Mouse (Mus musculus): ENCODE results near the gene Dpysl4. TPM values are rescaled to one million over a fixed set of nuclear protein-coding genes. Genes with fewer than 3 reads are reported as not detected.

Gene Dpysl4
- polyA plus RNA-seq, 1 experiment from 2014 or later: 11.6 TPM

GRCm38 (mm10) chr7:139093781-139094180, 8.0 kb downstream of the Dpysl4 start:
- Histone ChIP-seq H3K27ac (ENCODE audit: low read length) (no peak overlapping the region), H3K36me3 (ENCODE audit: control insufficient read depth, insufficient read depth, low read length) (no peaks in the 10 kb centered on the region), H3K4me1 (ENCODE audit: control insufficient read depth, insufficient read depth, low read length) (no peaks in the 10 kb centered on the region), H3K27me3 (replicated peaks; ENCODE audit: control insufficient read depth, insufficient read depth, low read length) (no peaks in the 10 kb centered on the region), H3K9ac (ENCODE audit: low read depth, low read length) (no peak overlapping the region), H3K4me2 (ENCODE audit: low read depth, low read length) (no peak overlapping the region), H3K9me3 (ENCODE audit: control insufficient read depth, low read length) (no peaks in the 10 kb centered on the region), H3K4me3 (ENCODE audit: low read length) (no peak overlapping the region)
- no peak for ATAC-seq
- 73% methylated on average over 7 of the region's 7 CpGs for WGBS

GRCm38 (mm10) chr7:139094761-139095160, 9.0 kb downstream of the Dpysl4 start:
- Histone ChIP-seq H3K9me3 (ENCODE audit: control insufficient read depth, low read length) (no peaks in the 10 kb centered on the region), H3K4me1 (ENCODE audit: control insufficient read depth, insufficient read depth, low read length) (no peaks in the 10 kb centered on the region), H3K36me3 (ENCODE audit: control insufficient read depth, insufficient read depth, low read length) (no peaks in the 10 kb centered on the region), H3K4me3 (ENCODE audit: low read length) (no peak overlapping the region), H3K9ac (ENCODE audit: low read depth, low read length) (no peak overlapping the region), H3K27ac (ENCODE audit: low read length) (no peak overlapping the region), H3K27me3 (replicated peaks; ENCODE audit: control insufficient read depth, insufficient read depth, low read length) (no peaks in the 10 kb centered on the region), H3K4me2 (ENCODE audit: low read depth, low read length) (no peak overlapping the region)
- 85% methylated on average over 6 of the region's 6 CpGs for WGBS
- no peak for ATAC-seq

GRCm38 (mm10) chr7:139095282-139095681, 9.5 kb downstream of the Dpysl4 start:
- 82% methylated on average over 7 of the region's 7 CpGs for WGBS
- ATAC-seq: no peak
- H3K4me1 ChIP-seq (ENCODE audit: control insufficient read depth, insufficient read depth, low read length): no peaks in the 10 kb centered on the region

GRCm38 (mm10) chr7:139096399-139096798, 10.6 kb downstream of the Dpysl4 start:
- ATAC-seq: no peak
- H3K9ac ChIP-seq (ENCODE audit: low read depth, low read length): no peak overlapping the region
- no peaks in the 10 kb centered on the region for H3K27me3 ChIP-seq (replicated peaks; ENCODE audit: control insufficient read depth, insufficient read depth, low read length)
- H3K9me3 ChIP-seq (ENCODE audit: control insufficient read depth, low read length): no peaks in the 10 kb centered on the region
- no peaks in the 10 kb centered on the region for H3K4me1 ChIP-seq (ENCODE audit: control insufficient read depth, insufficient read depth, low read length)
- H3K4me2 ChIP-seq (ENCODE audit: low read depth, low read length): no peak overlapping the region
- 83% methylated on average over 6 of the region's 6 CpGs for WGBS
- H3K27ac ChIP-seq (ENCODE audit: low read length): no peak overlapping the region
- no peaks in the 10 kb centered on the region for H3K36me3 ChIP-seq (ENCODE audit: control insufficient read depth, insufficient read depth, low read length)
- H3K4me3 ChIP-seq (ENCODE audit: low read length): no peak overlapping the region

More at GRCm38 (mm10) chr7:139095282-139095681, 9.5 kb downstream of the Dpysl4 start:
- Histone ChIP-seq H3K4me2 (ENCODE audit: low read depth, low read length) (no peak overlapping the region), H3K27me3 (replicated peaks; ENCODE audit: control insufficient read depth, insufficient read depth, low read length) (no peaks in the 10 kb centered on the region), H3K9ac (ENCODE audit: low read depth, low read length) (no peak overlapping the region), H3K4me3 (ENCODE audit: low read length) (no peak overlapping the region), H3K36me3 (ENCODE audit: control insufficient read depth, insufficient read depth, low read length) (no peaks in the 10 kb centered on the region), H3K9me3 (ENCODE audit: control insufficient read depth, low read length) (no peaks in the 10 kb centered on the region), H3K27ac (ENCODE audit: low read length) (no peak overlapping the region)

GRCm38 (mm10) chr7:139100531-139101095, 14.8 kb downstream of the Dpysl4 start:
- no peaks in the 10 kb centered on the region for H3K9me3 ChIP-seq (ENCODE audit: control insufficient read depth, low read length)
- H3K27me3 ChIP-seq (replicated peaks; ENCODE audit: control insufficient read depth, insufficient read depth, low read length): no peaks in the 10 kb centered on the region
- no peak overlapping the region for H3K27ac ChIP-seq (ENCODE audit: low read length)
- no peaks in the 10 kb centered on the region for H3K4me1 ChIP-seq (ENCODE audit: control insufficient read depth, insufficient read depth, low read length)
- 70% methylated on average over 12 of the region's 12 CpGs for WGBS
- ATAC-seq: no peak
- no peak overlapping the region for H3K4me3 ChIP-seq (ENCODE audit: low read length)
- no peak overlapping the region for H3K4me2 ChIP-seq (ENCODE audit: low read depth, low read length)
- no peak overlapping the region for H3K9ac ChIP-seq (ENCODE audit: low read depth, low read length)
- H3K36me3 ChIP-seq (ENCODE audit: control insufficient read depth, insufficient read depth, low read length): no peaks in the 10 kb centered on the region

- Histone ChIP-seq H3K9ac (ENCODE audit: low read depth, low read length) (no peak overlapping the region), H3K4me2 (ENCODE audit: low read depth, low read length) (no peak overlapping the region), H3K4me3 (ENCODE audit: low read length) (no peak overlapping the region), H3K4me1 (ENCODE audit: control insufficient read depth, insufficient read depth, low read length) (no peaks in the 10 kb centered on the region), H3K9me3 (ENCODE audit: control insufficient read depth, low read length) (no peaks in the 10 kb centered on the region), H3K27ac (ENCODE audit: low read length) (no peak overlapping the region), H3K36me3 (ENCODE audit: control insufficient read depth, insufficient read depth, low read length) (no peaks in the 10 kb centered on the region), H3K27me3 (replicated peaks; ENCODE audit: control insufficient read depth, insufficient read depth, low read length) (no peaks in the 10 kb centered on the region)
- 74% methylated on average over 10 of the region's 10 CpGs for WGBS
- ATAC-seq: no peak
Observed at GRCm38 (mm10) chr7:139101286-139101804, 15.5 kb downstream of the Dpysl4 start.

GRCm38 (mm10) chr7:139101826-139102225, 16.0 kb downstream of the Dpysl4 start:
- Histone ChIP-seq H3K4me2 (ENCODE audit: low read depth, low read length) (no peak overlapping the region), H3K4me1 (ENCODE audit: control insufficient read depth, insufficient read depth, low read length) (no peaks in the 10 kb centered on the region), H3K27ac (ENCODE audit: low read length) (no peak overlapping the region), H3K9ac (ENCODE audit: low read depth, low read length) (no peak overlapping the region), H3K27me3 (replicated peaks; ENCODE audit: control insufficient read depth, insufficient read depth, low read length) (no peaks in the 10 kb centered on the region), H3K4me3 (ENCODE audit: low read length) (no peak overlapping the region), H3K36me3 (ENCODE audit: control insufficient read depth, insufficient read depth, low read length) (no peaks in the 10 kb centered on the region), H3K9me3 (ENCODE audit: control insufficient read depth, low read length) (no peaks in the 10 kb centered on the region)
- ATAC-seq: no peak
- WGBS: 80% methylated on average over 3 of the region's 3 CpGs

GRCm38 (mm10) chr7:139103960-139104381, 18.2 kb downstream of the Dpysl4 start:
- H3K9ac ChIP-seq (ENCODE audit: low read depth, low read length): no peak overlapping the region
- no peaks in the 10 kb centered on the region for H3K27me3 ChIP-seq (replicated peaks; ENCODE audit: control insufficient read depth, insufficient read depth, low read length)
- WGBS: 56% methylated on average over 10 of the region's 10 CpGs
- no peak for ATAC-seq
- no peak overlapping the region for H3K4me3 ChIP-seq (ENCODE audit: low read length)
- no peaks in the 10 kb centered on the region for H3K9me3 ChIP-seq (ENCODE audit: control insufficient read depth, low read length)
- H3K27ac ChIP-seq (ENCODE audit: low read length): no peak overlapping the region
- H3K4me2 ChIP-seq (ENCODE audit: low read depth, low read length): no peak overlapping the region
- H3K36me3 ChIP-seq (ENCODE audit: control insufficient read depth, insufficient read depth, low read length): no peaks in the 10 kb centered on the region
- H3K4me1 ChIP-seq (ENCODE audit: control insufficient read depth, insufficient read depth, low read length): no peaks in the 10 kb centered on the region

GRCm38 (mm10) chr7:139105076-139105475, 19.3 kb downstream of the Dpysl4 start:
- ATAC-seq: no peak
- no peak overlapping the region for H3K4me3 ChIP-seq (ENCODE audit: low read length)
- 86% methylated on average over 5 of the region's 5 CpGs for WGBS

GRCm38 (mm10) chr7:139105705-139106104, 19.9 kb downstream of the Dpysl4 start:
- H3K9ac ChIP-seq (ENCODE audit: low read depth, low read length): no peak overlapping the region
- ATAC-seq: no peak
- H3K36me3 ChIP-seq (ENCODE audit: control insufficient read depth, insufficient read depth, low read length): no peaks in the 10 kb centered on the region
- H3K27me3 ChIP-seq (replicated peaks; ENCODE audit: control insufficient read depth, insufficient read depth, low read length): no peaks in the 10 kb centered on the region
- no peak overlapping the region for H3K4me3 ChIP-seq (ENCODE audit: low read length)
- H3K27ac ChIP-seq (ENCODE audit: low read length): no peak overlapping the region
- H3K4me2 ChIP-seq (ENCODE audit: low read depth, low read length): no peak overlapping the region
- H3K9me3 ChIP-seq (ENCODE audit: control insufficient read depth, low read length): no peaks in the 10 kb centered on the region
- 82% methylated on average over 7 of the region's 7 CpGs for WGBS
- no peaks in the 10 kb centered on the region for H3K4me1 ChIP-seq (ENCODE audit: control insufficient read depth, insufficient read depth, low read length)

More at GRCm38 (mm10) chr7:139105076-139105475, 19.3 kb downstream of the Dpysl4 start:
- H3K9ac ChIP-seq (ENCODE audit: low read depth, low read length): no peak overlapping the region
- H3K27ac ChIP-seq (ENCODE audit: low read length): no peak overlapping the region
- no peaks in the 10 kb centered on the region for H3K36me3 ChIP-seq (ENCODE audit: control insufficient read depth, insufficient read depth, low read length)
- no peaks in the 10 kb centered on the region for H3K27me3 ChIP-seq (replicated peaks; ENCODE audit: control insufficient read depth, insufficient read depth, low read length)
- no peaks in the 10 kb centered on the region for H3K4me1 ChIP-seq (ENCODE audit: control insufficient read depth, insufficient read depth, low read length)
- H3K4me2 ChIP-seq (ENCODE audit: low read depth, low read length): no peak overlapping the region
- H3K9me3 ChIP-seq (ENCODE audit: control insufficient read depth, low read length): no peaks in the 10 kb centered on the region
